Mouse (Mus musculus) embryonic facial prominence, embryonic 14.5 days (tissue): ENCODE measurements at regions not wholly inside any gene's neighbourhood (a gene's known extent, or its start where the extent isn't known, plus 50 kb on each side); places are given as distances from the start of the nearest gene placed in this dataset.

Experiments used
- ATAC-seq: fragments of 200-750 bp; cut with Nextera tagmentation; 2 replicates; pipeline ENCODE4 v1.8.0; 2017; ENCODE audit warnings: low read depth, moderate number of reproducible peaks, moderate TSS enrichment
- DNase-seq: peaks from one replicate; pipeline ENCODE4 v3.0.0-alpha.2; 2015; ENCODE audit warnings: low spot score
- H3K27ac ChIP-seq: fragments of 300-500 bp; sonication (generic); replicated peaks from 2 replicates; pipeline ENCODE4 v1.5.1; 2014; ENCODE audit warnings: low read depth, mild to moderate bottlenecking, low read length, moderate library complexity
- H3K27me3 ChIP-seq: fragments of 300-500 bp; sonication (generic); replicated peaks from 2 replicates; pipeline ENCODE4 v1.6.1; 2014; ENCODE audit warnings: low read length; ENCODE audit not compliant: control insufficient read depth, insufficient read depth
- H3K36me3 ChIP-seq: fragments of 300-500 bp; sonication (generic); 2 replicates; pipeline ENCODE4 v1.6.1; 2014; ENCODE audit warnings: low read length, mixed read lengths; ENCODE audit not compliant: control insufficient read depth, insufficient read depth
- H3K4me1 ChIP-seq: fragments of 300-500 bp; sonication (generic); 2 replicates; pipeline ENCODE4 v1.6.1; 2014; ENCODE audit warnings: antibody characterized with exemption, low read length; ENCODE audit not compliant: control insufficient read depth, insufficient read depth
- H3K4me2 ChIP-seq: fragments of 300-500 bp; sonication (generic); 2 replicates; pipeline ENCODE4 v1.6.1; 2014; ENCODE audit warnings: low read depth, mild to moderate bottlenecking, low read length, moderate library complexity, mixed read lengths
- H3K4me3 ChIP-seq: fragments of 300-500 bp; sonication (generic); 2 replicates; pipeline ENCODE4 v1.5.1; 2014; ENCODE audit warnings: low read depth, mild to moderate bottlenecking, low read length
- H3K9ac ChIP-seq: fragments of 300-500 bp; sonication (generic); 2 replicates; pipeline ENCODE4 v1.6.1; 2014; ENCODE audit warnings: low read depth, mild to moderate bottlenecking, low read length, moderate library complexity, mixed read lengths
- H3K9me3 ChIP-seq: fragments of 300-500 bp; sonication (generic); 2 replicates; pipeline ENCODE4 v1.6.1; 2016; ENCODE audit warnings: low read length; ENCODE audit not compliant: control insufficient read depth
- WGBS: fragments of 180-500 bp; shearing (Covaris S2); extraction: QIAGEN DNeasy Blood & Tissue Kit; methylation state at CpG from one replicate; pipeline ENCODE4 v1.1.7; 2014; 5-methylcytosine and 5-hydroxymethylcytosine counted together

DNA sequence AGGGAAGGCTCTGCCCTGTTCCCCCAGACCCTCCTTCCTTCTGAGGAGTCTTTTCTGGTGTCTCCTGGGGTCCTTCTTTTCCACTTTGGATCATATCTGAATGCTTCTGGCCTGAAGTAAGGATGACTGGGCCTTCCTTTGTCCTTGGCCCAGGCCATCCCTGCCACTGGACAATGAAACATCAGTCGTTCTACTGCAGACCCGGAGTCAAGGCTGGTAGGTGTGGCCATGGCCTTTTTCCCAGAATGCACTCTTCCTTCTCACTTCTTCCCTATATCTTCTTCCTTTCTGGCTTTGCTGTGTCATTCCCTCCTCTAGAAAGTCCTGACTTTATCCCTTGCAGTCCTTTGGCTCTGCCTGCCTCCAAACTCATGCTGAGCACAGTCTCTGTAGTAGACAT is 151.2 kb upstream of the Frmd6 start:
- H3K9me3 ChIP-seq: no peaks in the 10 kb centered on the region
- no peak overlapping the region for H3K4me2 ChIP-seq
- H3K4me3 ChIP-seq: no peak overlapping the region
- H3K36me3 ChIP-seq: no peaks in the 10 kb centered on the region
- no peak overlapping the region for H3K27ac ChIP-seq
- no peak overlapping the region for H3K9ac ChIP-seq
- H3K4me1 ChIP-seq: peaks cover 13% of the 10 kb centered on the region; the same call in 1 of the 2 replicates
- H3K27me3 ChIP-seq: no peaks in the 10 kb centered on the region
- DNase-seq: no peak
- 88% methylated on average over 2 of the region's 2 CpGs for WGBS
- ATAC-seq: no peak

- Histone ChIP-seq H3K9me3 (no peaks in the 10 kb centered on the region), H3K9ac (no peak overlapping the region), H3K36me3 (no peaks in the 10 kb centered on the region), H3K4me3 (no peak overlapping the region), H3K27ac (no peak overlapping the region), H3K4me1 (peaks cover 13% of the 10 kb centered on the region; the same call in 1 of the 2 replicates), H3K4me2 (no peak overlapping the region), H3K27me3 (no peaks in the 10 kb centered on the region)
- DNase-seq (no peak), ATAC-seq (no peak)
- WGBS: 85% methylated on average over 6 of the region's 6 CpGs
These were observed 149.5 kb upstream of the Frmd6 start for GRCm38 (mm10) chr12:70675846-70676245.

DNA sequence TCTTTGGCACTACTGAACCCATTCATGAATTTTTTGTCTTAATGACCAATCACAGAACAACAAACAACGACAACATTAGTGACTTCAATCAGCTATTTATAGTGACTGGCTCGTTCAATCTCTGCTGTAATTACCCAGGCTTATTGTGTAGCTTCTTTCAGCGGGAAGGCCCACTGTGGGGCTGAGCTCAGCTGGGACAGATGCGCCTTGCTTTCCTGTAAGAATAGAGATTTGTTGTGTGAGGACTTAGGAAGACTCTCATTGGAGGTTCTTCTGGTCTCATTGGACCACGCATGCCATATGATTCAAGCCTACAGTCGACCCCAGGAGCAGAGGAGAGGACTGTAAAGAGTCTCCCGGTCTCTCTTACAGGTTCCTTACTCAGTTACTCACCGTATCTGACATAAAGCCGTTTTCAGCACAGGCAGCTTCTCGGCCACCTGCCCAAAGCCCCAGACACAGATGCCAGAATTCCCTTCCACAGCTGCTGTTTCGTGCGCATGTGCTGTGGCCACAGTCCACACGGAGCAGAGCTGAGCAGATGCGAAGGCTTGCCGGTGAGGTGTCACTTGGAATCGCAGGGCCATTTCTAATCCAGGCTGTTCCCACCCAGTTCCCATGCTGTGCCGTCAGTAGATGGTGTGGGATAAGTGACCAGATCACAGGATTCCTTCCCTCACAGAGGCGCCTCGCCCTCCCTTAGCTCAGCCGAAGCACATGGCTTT is 145.5 kb upstream of the Frmd6 start:
- Histone ChIP-seq H3K4me1 (peaks cover 5% of the 10 kb centered on the region; the same call in 1 of the 2 replicates), H3K4me2 (0 out of 2 replicates have a peak overlapping the region, but pooled peaks have one; percentile 18), H3K4me3 (no peak overlapping the region), H3K27ac (no peak overlapping the region), H3K27me3 (no peaks in the 10 kb centered on the region), H3K9me3 (no peaks in the 10 kb centered on the region), H3K9ac (no peak overlapping the region), H3K36me3 (no peaks in the 10 kb centered on the region)
- ATAC-seq: peak; percentile 85
- peak; percentile 76 for DNase-seq
- WGBS: 57% methylated on average over 20 of the region's 20 CpGs

DNA sequence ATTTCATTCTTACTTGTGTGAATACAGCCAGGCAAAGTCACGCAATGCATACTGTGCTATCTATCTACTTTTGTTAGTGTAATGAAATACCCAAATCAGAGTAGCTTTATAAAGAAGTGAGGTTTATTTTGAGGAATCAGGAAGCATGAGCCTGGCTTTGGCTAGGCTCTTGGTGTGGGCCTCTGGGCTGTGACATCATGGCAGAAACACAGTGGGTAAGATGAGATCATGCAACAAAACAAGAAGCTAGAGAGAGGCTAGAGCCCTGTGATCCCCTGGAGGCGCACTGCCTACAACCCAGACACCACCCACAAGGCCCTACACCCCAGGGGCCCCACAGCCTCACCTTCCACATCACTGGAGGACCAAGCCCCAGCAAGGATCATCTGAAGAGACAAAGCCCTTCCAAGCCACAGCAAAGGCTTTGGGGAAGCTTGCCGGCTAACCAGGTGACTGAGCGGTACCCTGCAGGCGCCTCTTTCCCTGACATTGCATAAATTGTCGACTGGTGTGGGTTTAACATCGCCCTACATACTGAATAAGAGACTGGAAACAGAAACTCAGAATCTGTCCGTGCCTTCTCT is 143.8 kb upstream of the Frmd6 start:
- WGBS: 74% methylated on average over 8 of the region's 8 CpGs
- H3K36me3 ChIP-seq: no peaks in the 10 kb centered on the region
- ATAC-seq: peak; percentile 13; the same call in 1 of the 2 replicates

DNA sequence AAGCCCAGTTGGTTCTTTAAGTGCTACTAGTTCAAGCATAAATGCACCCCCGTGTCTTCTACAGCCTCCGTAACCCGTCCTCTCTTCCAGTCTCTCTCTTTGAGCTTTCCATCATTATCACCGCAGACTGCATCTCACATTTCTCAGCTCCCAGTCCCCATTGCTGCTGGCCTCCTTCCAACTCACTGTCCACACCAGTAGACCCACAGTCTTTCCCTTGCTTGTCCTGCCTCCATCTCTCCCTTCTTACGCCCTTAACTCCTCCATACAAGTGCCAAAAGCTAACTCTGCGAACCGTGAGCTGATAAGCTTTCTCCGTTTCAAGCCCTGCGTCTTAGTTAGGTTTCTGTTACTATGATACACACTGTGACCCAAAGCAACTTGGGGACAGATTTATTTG is 141.0 kb upstream of the Frmd6 start:
- no peak overlapping the region for H3K4me3 ChIP-seq
- H3K9ac ChIP-seq: no peak overlapping the region
- H3K4me1 ChIP-seq: peaks cover 30% of the 10 kb centered on the region; the same call in 1 of the 2 replicates
- no peak overlapping the region for H3K4me2 ChIP-seq
- no peak for DNase-seq
- H3K9me3 ChIP-seq: no peaks in the 10 kb centered on the region
- ATAC-seq: no peak
- 75% methylated on average over 9 of the region's 9 CpGs for WGBS
- no peaks in the 10 kb centered on the region for H3K36me3 ChIP-seq
- no peak overlapping the region for H3K27ac ChIP-seq
- H3K27me3 ChIP-seq: no peaks in the 10 kb centered on the region

More for the DNA sequence above, 143.8 kb upstream of the Frmd6 start:
- DNase-seq: no peak
- H3K27me3 ChIP-seq: no peaks in the 10 kb centered on the region
- H3K4me1 ChIP-seq: peaks cover 16% of the 10 kb centered on the region; the same call in 1 of the 2 replicates
- H3K9me3 ChIP-seq: no peaks in the 10 kb centered on the region
- no peak overlapping the region for H3K9ac ChIP-seq
- H3K4me2 ChIP-seq: no peak overlapping the region
- H3K27ac ChIP-seq: no peak overlapping the region
- no peak overlapping the region for H3K4me3 ChIP-seq

GRCm38 (mm10) chr12:70685432-70685831 is 139.9 kb upstream of the Frmd6 start:
- Histone ChIP-seq H3K4me1 (peaks cover 30% of the 10 kb centered on the region; the same call in 1 of the 2 replicates), H3K4me3 (no peak overlapping the region), H3K36me3 (no peaks in the 10 kb centered on the region), H3K27ac (no peak overlapping the region), H3K27me3 (no peaks in the 10 kb centered on the region), H3K9ac (no peak overlapping the region), H3K4me2 (no peak overlapping the region), H3K9me3 (no peaks in the 10 kb centered on the region)
- no peak for DNase-seq
- WGBS: 71% methylated on average over 10 of the region's 10 CpGs
- ATAC-seq: no peak

- Histone ChIP-seq H3K27ac (0 out of 2 replicates have a peak overlapping the region, but pooled peaks have one; percentile 10), H3K36me3 (no peaks in the 10 kb centered on the region), H3K9ac (no peak overlapping the region), H3K4me1 (peaks cover 30% of the 10 kb centered on the region; the same call in 1 of the 2 replicates), H3K4me3 (no peak overlapping the region), H3K4me2 (no peak overlapping the region), H3K9me3 (no peaks in the 10 kb centered on the region), H3K27me3 (no peaks in the 10 kb centered on the region)
- ATAC-seq: no peak
- WGBS: 90% methylated on average over 10 of the region's 10 CpGs
- no peak for DNase-seq
These were observed 139.0 kb upstream of the Frmd6 start for GRCm38 (mm10) chr12:70686337-70686736.

GRCm38 (mm10) chr12:70686971-70687370 is 138.3 kb upstream of the Frmd6 start:
- Histone ChIP-seq H3K36me3 (no peaks in the 10 kb centered on the region), H3K27me3 (no peaks in the 10 kb centered on the region), H3K4me3 (no peak overlapping the region), H3K9me3 (no peaks in the 10 kb centered on the region), H3K27ac (peak overlapping the region; percentile 50), H3K4me2 (no peak overlapping the region), H3K9ac (no peak overlapping the region), H3K4me1 (peaks cover 26% of the 10 kb centered on the region; the same call in 1 of the 2 replicates)
- ATAC-seq (peak; percentile 35; the same call in 1 of the 2 replicates), DNase-seq (peak; percentile 70)
- 61% methylated on average over 12 of the region's 12 CpGs for WGBS
